Mouse (Mus musculus) C2C12 (cell line): ENCODE results near the gene Cntn6.

Experiments used
- CEBPB ChIP-seq: IDR thresholded peaks from one replicate; pipeline ENCODE4 v1.6.1; 2011; ENCODE audit warnings: low read depth, mild to moderate bottlenecking, control low read depth, moderate library complexity
- CTCF ChIP-seq: IDR thresholded peaks from one replicate; pipeline ENCODE4 v1.5.1; 2011; ENCODE audit not compliant: control insufficient read depth, insufficient read depth, insufficient read length
- MYOG ChIP-seq: IDR thresholded peaks from one replicate; pipeline ENCODE4 v1.6.1; 2011; ENCODE audit not compliant: control insufficient read depth, insufficient read length; ENCODE audit errors: extremely low read depth

DNA sequence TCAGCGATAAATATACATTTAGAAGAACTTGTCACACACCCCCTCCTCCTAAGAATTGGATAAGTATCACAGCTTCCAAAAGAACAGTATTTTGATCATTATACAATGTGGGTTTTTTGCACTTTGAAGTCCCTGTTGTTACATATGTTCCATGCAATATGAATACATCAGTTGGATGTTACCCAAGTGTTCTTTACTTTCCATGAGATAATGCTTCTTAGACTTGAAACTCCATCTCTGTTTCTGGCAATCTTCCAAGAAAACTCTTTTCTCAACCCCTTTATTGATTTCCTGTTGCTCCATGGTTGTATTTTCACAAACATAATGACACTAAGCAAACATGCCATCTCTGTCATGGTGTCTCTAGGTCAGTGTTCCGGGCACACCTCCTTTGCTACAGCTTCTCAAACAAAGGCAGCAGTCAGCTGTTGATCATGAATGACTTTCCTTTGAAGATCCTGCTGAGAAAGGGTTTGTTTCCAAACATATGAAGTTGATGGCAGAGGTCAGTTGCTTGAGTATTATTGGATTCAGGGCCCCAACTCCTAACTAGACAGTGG lies 108.3 kb downstream of the Cntn6 start:
- TF ChIP-seq CTCF (no peak), CEBPB (no peak), MYOG (no peak)
